Mouse (Mus musculus): ENCODE measurements around the gene Vmn1r177. TPM values are rescaled to one million over a fixed set of nuclear protein-coding genes. Genes with fewer than 3 reads are reported as not detected.

The Vmn1r177 gene
- polyA plus RNA-seq (2012; ENCODE audit: low replicate concordance): not detected in 2 replicates

GRCm38 (mm10) chr7:23866349-23866748 lies at the start of gene Vmn1r177:
Gene Vmn1r177, minus strand, starts transcription at chr7:23866449.

GRCm38 (mm10) chr7:23891709-23892108 lies 25.5 kb upstream of the Vmn1r177 start, which contains the start of gene Vmn1r178:
Gene Vmn1r178, plus strand, starts transcription at chr7:23892009.

GRCm38 (mm10) chr7:23837272-23837671 lies 29.0 kb downstream of the Vmn1r177 start, which contains the start of gene Vmn1r176:
Gene Vmn1r176, minus strand, starts transcription at chr7:23837372.

Other genes starting within 250 kb of the Vmn1r177 start
- gene Vmn1r171, start 235.7 kb downstream of the Vmn1r177 start, polyA plus RNA-seq (2012; ENCODE audit: low replicate concordance): not detected in 2 replicates
- gene Vmn1r172, start 208.1 kb downstream of the Vmn1r177 start, polyA plus RNA-seq (2012; ENCODE audit: low replicate concordance): not detected in 2 replicates
- not detected in 2 replicates for gene Vmn1r173, start 165.7 kb downstream of the Vmn1r177 start, polyA plus RNA-seq (2012; ENCODE audit: low replicate concordance)
- not detected in 2 replicates for gene Vmn1r174, start 114.2 kb downstream of the Vmn1r177 start, polyA plus RNA-seq (2012; ENCODE audit: low replicate concordance)
- gene Vmn1r175, start 55.8 kb downstream of the Vmn1r177 start, polyA plus RNA-seq (2012; ENCODE audit: low replicate concordance): not detected in 2 replicates
- gene Vmn1r176, start 29.1 kb downstream of the Vmn1r177 start, polyA plus RNA-seq (2012; ENCODE audit: low replicate concordance): not detected in 2 replicates
- not detected in 2 replicates for gene Vmn1r178, start 25.6 kb upstream of the Vmn1r177 start, polyA plus RNA-seq (2012; ENCODE audit: low replicate concordance)
- not detected in 2 replicates for gene Vmn1r179, start 60.5 kb upstream of the Vmn1r177 start, polyA plus RNA-seq (2012; ENCODE audit: low replicate concordance)
- gene Vmn1r180, start 84.2 kb upstream of the Vmn1r177 start, polyA plus RNA-seq (2012; ENCODE audit: low replicate concordance): not detected in 2 replicates
- gene Vmn1r181, start 108.2 kb upstream of the Vmn1r177 start, polyA plus RNA-seq (2012; ENCODE audit: low replicate concordance): not detected in 2 replicates
- gene V1rd19, start 135.2 kb upstream of the Vmn1r177 start, polyA plus RNA-seq (2012; ENCODE audit: low replicate concordance): not detected in 2 replicates
- gene Vmn1r183, start 186.8 kb upstream of the Vmn1r177 start, polyA plus RNA-seq (2012; ENCODE audit: low replicate concordance): 0.02 TPM in 1 of 2 replicates, not detected in the other
- 7.8 and 16.9 TPM in 2 replicates for gene Zfp180, start 215.5 kb upstream of the Vmn1r177 start, polyA plus RNA-seq (2012; ENCODE audit: low replicate concordance)
- gene Zfp112, start 245.9 kb upstream of the Vmn1r177 start, polyA plus RNA-seq (2012; ENCODE audit: low replicate concordance): 0.11 and 0.33 TPM in 2 replicates